Comparison of ENCODE assay signal across 11 mouse cellular contexts in genomic region chr5:122763271-122764031, GRCm38 (mm10). TPM values are rescaled to one million over a fixed set of nuclear protein-coding genes. Genes with fewer than 3 reads are reported as not detected.
DNase-seq lines count a peak whose midpoint lies in the region; ATAC-seq and TF ChIP-seq lines count a peak whose summit lies in the region.
"Had no signal": no experiment of that assay in that cellular context is flagged by ENCODE, and none has a peak within 500 bp of the region (broad histone marks: within the 10 kb centered on the region; RNA-seq: fewer than 3 reads in every experiment).

No protein-coding gene starts in this region.

- DNase-seq in heart, embryonic 10.5 days (ENCODE audit: low spot score) = no peak
- no peak for DNase-seq in heart, postnatal 36 days
- DNase-seq in liver, embryonic 13.5 days = no peak
- DNase-seq in liver = no peak
- DNase-seq in cerebellum, postnatal 14 days = peak; percentile 38 to 51
- peak; percentile 43 for DNase-seq in lung, postnatal 0 days (ENCODE audit: low spot score)
- DNase-seq in right cerebral cortex, adult 18-20 months = no peak
- no peak for DNase-seq in frontal cortex, postnatal 25 days (ENCODE audit: low spot score in 2 of 2)
- DNase-seq: thymus, adult 18-20 months had no signal

- no peaks in the 10 kb centered on the region for H3K9me3 ChIP-seq in heart, embryonic 10.5 days
- H3K9me3 ChIP-seq in liver, embryonic 13.5 days (replicated peaks) = no peaks in the 10 kb centered on the region
- no peaks in the 10 kb centered on the region for H3K9me3 ChIP-seq in lung, postnatal 0 days (ENCODE audit: low read length)

- TF ChIP-seq EP300 in lung, postnatal 0 days (IDR thresholded peaks at IDR 0.05) = no peak

- intact Hi-C loops in heart, postnatal 36 days (cut with DNase I) = no loop called here

- TF ChIP-seq CTCF in lung, postnatal 0 days (IDR thresholded peaks at IDR 0.05) = no peak

- ATAC-seq in liver, embryonic 13.5 days (ENCODE audit: low read depth) = no peak
- peak; percentile 61 for ATAC-seq in lung, postnatal 0 days
- ATAC-seq: activated CD4-positive, CD25-positive, alpha-beta regulatory T cell, adult 4 months; CD4-positive, CD25-positive, alpha-beta regulatory T cell, adult 4 months had no signal

- peak overlapping the region; percentile 72 for H3K27ac ChIP-seq in heart, embryonic 10.5 days
- H3K27ac ChIP-seq in liver, embryonic 13.5 days = peak overlapping the region; percentile 6; the same call in 1 of the 2 replicates
- H3K27ac ChIP-seq in lung, postnatal 0 days (ENCODE audit: low read length) = 0 out of 2 replicates have a peak overlapping the region, but pooled peaks have one; percentile 9

- 67% methylated on average over 29 of the region's 29 CpGs for WGBS in heart, embryonic 10.5 days
- 77% methylated on average over 29 of the region's 29 CpGs for WGBS in liver, embryonic 13.5 days (ENCODE audit: insufficient replicate concordance)
- WGBS in lung, postnatal 0 days = 62% methylated on average over 28 of the region's 29 CpGs

- no peak overlapping the region for H3K4me2 ChIP-seq in liver, embryonic 13.5 days
- H3K4me2 ChIP-seq in lung, postnatal 0 days (replicated peaks; ENCODE audit: low read depth, low read length) = peak overlapping the region; percentile 37

- peaks cover 29% of the 10 kb centered on the region for H3K4me1 ChIP-seq in heart, embryonic 10.5 days
- peaks cover 53% of the 10 kb centered on the region for H3K4me1 ChIP-seq in liver, embryonic 13.5 days (replicated peaks)
- H3K4me1 ChIP-seq in lung, postnatal 0 days (ENCODE audit: insufficient read depth, low read depth, low read length) = peaks cover 4% of the 10 kb centered on the region; the same call in 1 of the 2 replicates

- peaks cover 3% of the 10 kb centered on the region for H3K36me3 ChIP-seq in heart, embryonic 10.5 days
- H3K36me3 ChIP-seq in liver, embryonic 13.5 days = peaks cover 18% of the 10 kb centered on the region; the same call in 1 of the 2 replicates
- H3K36me3 ChIP-seq in lung, postnatal 0 days (ENCODE audit: insufficient read depth, low read length) = no peaks in the 10 kb centered on the region; the same call in 1 of the 2 replicates

- peak overlapping the region; percentile 23; the same call in 1 of the 2 replicates for H3K4me3 ChIP-seq in heart, embryonic 10.5 days
- no peak overlapping the region for H3K4me3 ChIP-seq in liver, embryonic 13.5 days (replicated peaks)
- H3K4me3 ChIP-seq in lung, postnatal 0 days (ENCODE audit: low read depth, low read length) = no peak overlapping the region

- no peak overlapping the region for H3K9ac ChIP-seq in liver, embryonic 13.5 days
- no peak overlapping the region for H3K9ac ChIP-seq in lung, postnatal 0 days (replicated peaks; ENCODE audit: low read depth)

- no peaks in the 10 kb centered on the region for H3K27me3 ChIP-seq in heart, embryonic 10.5 days (ENCODE audit: insufficient read depth, poor library complexity, severe bottlenecking)
- H3K27me3 ChIP-seq in liver, embryonic 13.5 days = no peaks in the 10 kb centered on the region
- no peaks in the 10 kb centered on the region for H3K27me3 ChIP-seq in lung, postnatal 0 days (replicated peaks; ENCODE audit: insufficient read depth, low read length)

RNA-seq across cellular contexts. Expression of gene Camkk2, which starts 15.8 kb away (rescaled TPM):
- 16.6 and 21.3 TPM in 2 replicates for polyA plus RNA-seq in heart, embryonic 10.5 days (2016; fragmentation: Nextera tagmentation; extraction: Ambion mirVana)
- 10 to 100 TPM in 1 of 2 experiments, 1 to 10 TPM in 1; 9.2 to 11.2 TPM for total RNA-seq in heart, postnatal 36 days (2021)
- polyA plus RNA-seq in liver, embryonic 13.5 days (2015; fragmentation: Nextera tagmentation; extraction: Ambion mirVana) = 9.6 and 11.5 TPM in 2 replicates
- 29.2 and 29.6 TPM in 2 replicates for polyA plus RNA-seq in lung, postnatal 0 days (2015; fragmentation: Nextera tagmentation; extraction: Ambion mirVana)

RNA-seq across cellular contexts. Expression of gene P2rx4, which starts 56.1 kb away (rescaled TPM):
- 14.9 and 16.3 TPM in 2 replicates for polyA plus RNA-seq in heart, embryonic 10.5 days (2016; fragmentation: Nextera tagmentation; extraction: Ambion mirVana)
- total RNA-seq in heart, postnatal 36 days (2021) = 10 to 100 TPM; 18.9 to 20.5 TPM
- polyA plus RNA-seq in liver, embryonic 13.5 days (2015; fragmentation: Nextera tagmentation; extraction: Ambion mirVana) = 29.0 and 33.0 TPM in 2 replicates
- 57.8 and 61.1 TPM in 2 replicates for polyA plus RNA-seq in lung, postnatal 0 days (2015; fragmentation: Nextera tagmentation; extraction: Ambion mirVana)

RNA-seq across cellular contexts. Expression of gene Anapc5, which starts 57.7 kb away (rescaled TPM):
- 405 and 415 TPM in 2 replicates for polyA plus RNA-seq in heart, embryonic 10.5 days (2016; fragmentation: Nextera tagmentation; extraction: Ambion mirVana)
- 100 to 1,000 TPM; 163 to 171 TPM for total RNA-seq in heart, postnatal 36 days (2021)
- polyA plus RNA-seq in liver, embryonic 13.5 days (2015; fragmentation: Nextera tagmentation; extraction: Ambion mirVana) = 258 and 301 TPM in 2 replicates
- 166 and 180 TPM in 2 replicates for polyA plus RNA-seq in lung, postnatal 0 days (2015; fragmentation: Nextera tagmentation; extraction: Ambion mirVana)

Comparison
In these comparisons a context has a peak if more than half of its experiments do, and no peak if none do; other contexts are left out.
1. DNase-seq: peak in cerebellum, postnatal 14 days (2 of 2) and lung, postnatal 0 days (single experiment); none in heart, embryonic 10.5 days (single experiment), heart, postnatal 36 days (0 of 2), liver, embryonic 13.5 days (single experiment), liver (single experiment), right cerebral cortex, adult 18-20 months (single experiment) and frontal cortex, postnatal 25 days (0 of 2).
2. H3K27ac ChIP-seq: peak in every context shown above with its lines; median percentile 72 in heart, embryonic 10.5 days; 9 in lung, postnatal 0 days; 6 in liver, embryonic 13.5 days.